Comparison of ENCODE assay signal across 29 mouse cellular contexts in the genomic region with DNA sequence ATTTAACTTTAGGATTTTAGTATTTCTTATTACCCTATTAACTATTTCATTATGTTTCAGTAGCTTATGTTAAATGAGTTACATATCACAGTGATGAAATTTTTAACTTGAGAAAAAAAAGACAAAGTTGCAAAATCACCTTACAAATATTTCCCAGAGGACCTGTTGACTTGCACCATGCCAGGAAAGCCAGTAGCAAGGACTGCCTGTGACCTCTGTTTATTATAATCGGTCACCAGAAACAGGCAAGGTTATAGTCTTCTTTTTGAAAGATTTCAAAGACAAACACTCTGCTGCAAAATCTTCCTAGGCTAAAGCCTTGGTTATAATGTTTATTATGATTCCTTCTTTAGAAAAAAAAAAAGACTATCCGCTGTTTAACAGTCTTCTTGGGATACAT. TPM values are rescaled to one million over a fixed set of nuclear protein-coding genes. Genes with fewer than 3 reads are reported as not detected.
DNase-seq lines count a peak whose midpoint lies in the region; ATAC-seq and TF ChIP-seq lines count a peak whose summit lies in the region.
"Had no signal": no experiment of that assay in that cellular context is flagged by ENCODE, and none has a peak within 500 bp of the region (broad histone marks: within the 10 kb centered on the region; RNA-seq: fewer than 3 reads in every experiment).

No protein-coding gene starts in this region.

- peaks cover 46% of the 10 kb centered on the region for H3K79me2 ChIP-seq in macrophage (ENCODE audit: inconsistent target)

- peak overlapping the region; percentile 25; the same call in 1 of the 2 replicates for H3K4me3 ChIP-seq in heart, embryonic 15.5 days
- H3K4me3 ChIP-seq in lung, adult 2 months (replicated peaks; ENCODE audit: extremely low read depth, low read depth, low read length) = peak overlapping the region; percentile 66
- H3K4me3 ChIP-seq in bone marrow macrophage, adult 2 months (ENCODE audit: insufficient read depth, low read length) = peak overlapping the region; percentile 39; the same call in 1 of the 2 replicates
- peak overlapping the region; percentile 19 for H3K4me3 ChIP-seq in macrophage (ENCODE audit: inconsistent target)
- H3K4me3 ChIP-seq in thymus, adult 2 months (ENCODE audit: control insufficient read depth, insufficient read depth, low read length) = no peak overlapping the region
- H3K4me3 ChIP-seq: erythroblast, embryonic 14.5 days; forebrain, embryonic 12.5 days; hindbrain, embryonic 13.5 days; limb, embryonic 10.5 days; limb, embryonic 15.5 days; lung, embryonic 15.5 days; stomach, embryonic 15.5 days had no signal

- TF ChIP-seq POLR2A in lung, adult 2 months (IDR thresholded peaks at IDR 0.05; ENCODE audit: borderline replicate concordance, extremely low read depth, low read depth, low read length) = no peak
- TF ChIP-seq POLR2A in bone marrow macrophage, adult 2 months (IDR thresholded peaks at IDR 0.05; ENCODE audit: borderline replicate concordance, low read depth, low read length) = no peak
- no peak for TF ChIP-seq POLR2A in thymus, adult 2 months (IDR thresholded peaks at IDR 0.05; ENCODE audit: control insufficient read depth, extremely low read depth, insufficient read depth, low read length, poor library complexity)

- no peak overlapping the region for H3K27ac ChIP-seq in heart, embryonic 15.5 days
- H3K27ac ChIP-seq in bone marrow macrophage, adult 2 months (ENCODE audit: insufficient read depth, low read depth, low read length) = no peak overlapping the region
- H3K27ac ChIP-seq in macrophage = 0 out of 2 replicates have a peak overlapping the region, but pooled peaks have one; percentile 4
- no peak overlapping the region for H3K27ac ChIP-seq in thymus, adult 2 months (ENCODE audit: control insufficient read depth, insufficient read depth, low read length)
- H3K27ac ChIP-seq: forebrain, embryonic 12.5 days; hindbrain, embryonic 13.5 days; limb, embryonic 10.5 days; limb, embryonic 15.5 days; liver, embryonic 14.5 days; lung, embryonic 15.5 days; stomach, embryonic 15.5 days had no signal

- H3K36me3 ChIP-seq in heart, embryonic 15.5 days = no peaks in the 10 kb centered on the region
- no peaks in the 10 kb centered on the region for H3K36me3 ChIP-seq in macrophage (ENCODE audit: inconsistent target)
- H3K36me3 ChIP-seq in thymus, adult 2 months (ENCODE audit: control insufficient read depth, insufficient read depth, low read length) = no peaks in the 10 kb centered on the region
- H3K36me3 ChIP-seq: forebrain, embryonic 12.5 days; hindbrain, embryonic 13.5 days; limb, embryonic 10.5 days; limb, embryonic 15.5 days; lung, embryonic 15.5 days; stomach, embryonic 15.5 days had no signal

- WGBS in heart, embryonic 15.5 days = 78% methylated on average over 2 of the region's 2 CpGs
- 47% methylated on average over 2 of the region's 2 CpGs for WGBS in lung, adult 2 months
- WGBS in macrophage (ENCODE audit: missing documents) = 100% methylated on average over 2 of the region's 2 CpGs
- WGBS in thymus, adult 2 months = 100% methylated on average over 2 of the region's 2 CpGs

- no peak for DNase-seq in heart, postnatal 25 days (ENCODE audit: low spot score)
- no peak for DNase-seq in lung, adult 2 months
- no peak for DNase-seq in lung, postnatal 14 days
- no peak for DNase-seq in thymus, adult 2 months
- DNase-seq: adrenal gland, postnatal 14 days; B cell, adult 2 months; cerebellum, adult 18-20 months; cerebellum, postnatal 10 days; forebrain, postnatal 0 days; gastrocnemius, postnatal 14 days; heart, postnatal 14 days; kidney, adult 8-10 months; kidney, postnatal 14 days; layer of hippocampus, adult 9-11 months; midbrain, embryonic 14.5 days; thymus, postnatal 14 days had no signal

- intact Hi-C loops in heart, postnatal 25 days (cut with DNase I) = no loop called here

- no peak for TF ChIP-seq CTCF in lung, adult 2 months (IDR thresholded peaks at IDR 0.05; ENCODE audit: insufficient read depth, low read length)
- no peak for TF ChIP-seq CTCF in bone marrow macrophage, adult 2 months (IDR thresholded peaks at IDR 0.05; ENCODE audit: low read depth, low read length)
- no peak for TF ChIP-seq CTCF in thymus, adult 2 months (IDR thresholded peaks at IDR 0.05; ENCODE audit: borderline replicate concordance, control insufficient read depth, extremely low read depth, insufficient read depth, low read length, poor library complexity)

- H3K9ac ChIP-seq in heart, embryonic 15.5 days = no peak overlapping the region
- H3K9ac ChIP-seq: forebrain, embryonic 12.5 days; forebrain, postnatal 0 days; hindbrain, embryonic 13.5 days; limb, embryonic 15.5 days; liver, embryonic 14.5 days; lung, embryonic 15.5 days; stomach, embryonic 15.5 days had no signal

- H3K9me3 ChIP-seq in heart, embryonic 15.5 days (replicated peaks) = no peaks in the 10 kb centered on the region
- H3K9me3 ChIP-seq: forebrain, embryonic 12.5 days; hindbrain, embryonic 13.5 days; limb, embryonic 10.5 days; limb, embryonic 15.5 days; lung, embryonic 15.5 days; stomach, embryonic 15.5 days had no signal

- peak overlapping the region; percentile 43 for H3K4me2 ChIP-seq in heart, embryonic 15.5 days
- H3K4me2 ChIP-seq: forebrain, embryonic 12.5 days; hindbrain, embryonic 13.5 days; limb, embryonic 15.5 days; lung, embryonic 15.5 days; stomach, embryonic 15.5 days had no signal

- peaks cover 15% of the 10 kb centered on the region; the same call in 1 of the 2 replicates for H3K4me1 ChIP-seq in heart, embryonic 15.5 days (replicated peaks)
- peaks cover 6% of the 10 kb centered on the region for H3K4me1 ChIP-seq in lung, adult 2 months (ENCODE audit: control insufficient read depth, insufficient read depth, low read length)
- peaks cover 19% of the 10 kb centered on the region for H3K4me1 ChIP-seq in bone marrow macrophage, adult 2 months (ENCODE audit: control insufficient read depth, insufficient read depth, low read length)
- no peaks in the 10 kb centered on the region for H3K4me1 ChIP-seq in thymus, adult 2 months (replicated peaks; ENCODE audit: control insufficient read depth, insufficient read depth, low read length)
- H3K4me1 ChIP-seq: forebrain, embryonic 12.5 days; hindbrain, embryonic 13.5 days; limb, embryonic 10.5 days; lung, embryonic 15.5 days; stomach, embryonic 15.5 days had no signal

- ATAC-seq in heart, embryonic 15.5 days (replicated peaks; ENCODE audit: insufficient number of reproducible peaks, insufficient read depth, low FRiP score, low read depth) = no peak
- ATAC-seq: forebrain, postnatal 0 days; intestine, embryonic 16.5 days had no signal

- H3K27me3 ChIP-seq in heart, embryonic 15.5 days = no peaks in the 10 kb centered on the region
- no peaks in the 10 kb centered on the region for H3K27me3 ChIP-seq in thymus, adult 2 months (ENCODE audit: control insufficient read depth, insufficient read depth, low read length)
- H3K27me3 ChIP-seq: forebrain, embryonic 12.5 days; hindbrain, embryonic 13.5 days; limb, embryonic 15.5 days; lung, embryonic 15.5 days; stomach, embryonic 15.5 days had no signal

RNA-seq across cellular contexts. Expression of a gene that starts 39.9 kb away (rescaled TPM):
- 125 and 164 TPM in 2 replicates for polyA plus RNA-seq in heart, embryonic 15.5 days (2015; fragmentation: Nextera tagmentation; extraction: Ambion mirVana)
- 1,000 to 10,000 TPM; 1,501 to 1,670 TPM for total RNA-seq in heart, postnatal 25 days (2021)
- 154 and 256 TPM in 2 replicates for polyA plus RNA-seq in lung, adult 2 months (2012; rRNA removed)
- 390 and 451 TPM in 2 replicates for polyA plus RNA-seq in bone marrow macrophage, adult 2 months (2012; ENCODE audit: insufficient read depth, insufficient read length, missing spikeins)
- total RNA-seq in macrophage (2018; cell fraction: chromatin; rRNA removed) = 100 to 1,000 TPM in 8 of 26 experiments, 10 to 100 TPM in 17, 1 to 10 TPM in 1; 9.6 to 358 (median 52.5) TPM
- total RNA-seq in macrophage (2018; cell fraction: cytosol; rRNA removed) = 100 to 1,000 TPM in 25 of 26 experiments, 10 to 100 TPM in 1; 65.8 to 754 (median 283) TPM
- total RNA-seq in macrophage (2018; cell fraction: nucleus; rRNA removed) = 1,000 to 10,000 TPM in 1 of 26 experiments, 100 to 1,000 TPM in 15, 10 to 100 TPM in 10; 47.4 to 1,012 (median 148) TPM
- polyA plus RNA-seq in macrophage (2018) = 128 to 1,439 TPM (median 932 TPM) in 3 replicates
- 9.4 and 17.0 TPM in 2 replicates for polyA plus RNA-seq in thymus, adult 2 months (2012; rRNA removed)
- total RNA-seq: granulocyte monocyte progenitor cell, adult 5-6 weeks had no signal
